Mouse (Mus musculus) limb, embryonic 11.5 days (tissue): ENCODE measurements around the gene Mpnd. TPM values are rescaled to one million over a fixed set of nuclear protein-coding genes. Genes with fewer than 3 reads are reported as not detected.

Experiments used
- ATAC-seq: fragments of 200-750 bp; cut with Nextera tagmentation; 2 replicates; pipeline ENCODE4 v1.8.0; 2017; ENCODE audit warnings: low read depth; ENCODE audit not compliant: insufficient number of reproducible peaks, low FRiP score, low TSS enrichment
- DNase-seq: peaks from one replicate; pipeline ENCODE4 v3.0.0-alpha.2; 2015; ENCODE audit warnings: low spot score
- H3K27ac ChIP-seq: fragments of 300-500 bp; sonication (generic); replicated peaks from 2 replicates; pipeline ENCODE4 v1.5.1; 2014; ENCODE audit warnings: low read depth, mild to moderate bottlenecking, low read length
- H3K27me3 ChIP-seq: fragments of 300-500 bp; sonication (generic); 2 replicates; pipeline ENCODE4 v1.6.1; 2014; ENCODE audit warnings: mild to moderate bottlenecking, low read length, mixed read lengths; ENCODE audit not compliant: control insufficient read depth, insufficient read depth
- H3K36me3 ChIP-seq: fragments of 300-500 bp; sonication (generic); 2 replicates; pipeline ENCODE4 v1.6.1; 2014; ENCODE audit warnings: mild to moderate bottlenecking, low read length, moderate library complexity, mixed read lengths; ENCODE audit not compliant: control insufficient read depth, insufficient read depth
- H3K4me1 ChIP-seq: fragments of 300-500 bp; sonication (generic); 2 replicates; pipeline ENCODE4 v1.6.1; 2014; ENCODE audit warnings: low read length, mixed read lengths; ENCODE audit not compliant: control insufficient read depth, insufficient read depth
- H3K4me2 ChIP-seq: fragments of 300-500 bp; sonication (generic); 2 replicates; pipeline ENCODE4 v1.6.1; 2014; ENCODE audit warnings: low read depth, mild to moderate bottlenecking, moderate library complexity; ENCODE audit not compliant: severe bottlenecking
- H3K4me3 ChIP-seq: fragments of 300-500 bp; sonication (generic); 2 replicates; pipeline ENCODE4 v1.5.1; 2014; ENCODE audit warnings: low read depth, low read length
- H3K9ac ChIP-seq: fragments of 300-500 bp; sonication (generic); 2 replicates; pipeline ENCODE4 v1.6.1; 2014; ENCODE audit warnings: mild to moderate bottlenecking, low read length
- H3K9me3 ChIP-seq: fragments of 300-500 bp; sonication (generic); 2 replicates; pipeline ENCODE4 v1.6.1; 2016; ENCODE audit warnings: low read length; ENCODE audit not compliant: control insufficient read depth
- WGBS: fragments of 180-500 bp; shearing (Covaris S2); extraction: QIAGEN DNeasy Blood & Tissue Kit; methylation state at CpG from one replicate; pipeline ENCODE4 v1.1.7; 2014; 5-methylcytosine and 5-hydroxymethylcytosine counted together
- polyA plus RNA-seq: library from polyadenylated mRNA; unstranded; fragments of >200 nt; fragmentation: Nextera tagmentation; extraction: Ambion mirVana; gene quantifications from 2 replicates; pipeline ENCODE4 v1.2.1, GENCODE M21; 2014

Gene Mpnd
- polyA plus RNA-seq, 1 experiment from 2014 or later, result 142 TPM

DNA sequence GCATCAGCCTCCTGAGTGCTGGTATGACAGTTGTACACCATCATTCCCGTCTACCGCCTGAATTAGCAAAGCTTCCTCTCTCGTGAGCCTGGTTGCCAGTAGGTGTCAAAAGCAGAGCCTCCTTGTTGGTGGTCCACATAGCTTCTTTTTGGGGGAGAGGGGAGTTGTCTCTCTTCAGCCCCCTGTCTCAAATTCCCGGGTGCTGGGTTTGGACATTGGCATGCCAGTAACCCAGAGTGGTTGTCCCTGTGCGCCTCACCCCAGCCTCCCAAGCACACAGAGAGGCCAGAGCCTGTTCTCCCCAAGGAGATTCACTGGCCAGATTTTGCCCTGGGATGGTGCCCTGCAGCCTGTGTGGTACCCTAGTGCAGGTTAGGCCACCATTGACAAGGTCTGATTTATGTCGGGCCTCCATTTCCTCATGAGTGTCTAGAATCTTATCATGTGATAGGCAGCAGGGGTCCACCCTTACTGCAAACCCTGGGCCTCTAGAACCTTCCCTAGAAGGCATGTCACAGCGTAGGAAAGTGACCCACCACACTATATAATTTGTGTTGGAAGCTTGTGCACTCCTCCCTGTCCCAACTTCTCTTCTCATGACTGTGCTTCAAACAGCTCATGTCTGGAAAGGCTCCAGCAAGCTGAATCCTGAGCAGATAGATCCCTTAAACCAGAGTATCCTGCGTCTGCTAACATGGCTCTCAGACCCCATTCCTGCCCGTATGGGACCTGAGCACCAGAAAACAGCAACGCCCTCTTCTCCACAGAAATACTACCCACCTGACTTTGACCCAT, 45.4 kb upstream of the Mpnd start:
- no peaks in the 10 kb centered on the region for H3K9me3 ChIP-seq
- H3K4me2 ChIP-seq, result peak overlapping the region; percentile 45
- DNase-seq (no peak), ATAC-seq (no peak)
- peaks cover 8% of the 10 kb centered on the region; the same call in 1 of the 2 replicates for H3K36me3 ChIP-seq
- H3K9ac ChIP-seq, result peak overlapping the region; percentile 13; the same call in 1 of the 2 replicates
- H3K4me3 ChIP-seq, result peak overlapping the region; percentile 37
- H3K4me1 ChIP-seq, result no peaks in the 10 kb centered on the region
- H3K27me3 ChIP-seq, result no peaks in the 10 kb centered on the region
- H3K27ac ChIP-seq, result no peak overlapping the region
- WGBS, result 81% methylated on average over 10 of the region's 10 CpGs

DNA sequence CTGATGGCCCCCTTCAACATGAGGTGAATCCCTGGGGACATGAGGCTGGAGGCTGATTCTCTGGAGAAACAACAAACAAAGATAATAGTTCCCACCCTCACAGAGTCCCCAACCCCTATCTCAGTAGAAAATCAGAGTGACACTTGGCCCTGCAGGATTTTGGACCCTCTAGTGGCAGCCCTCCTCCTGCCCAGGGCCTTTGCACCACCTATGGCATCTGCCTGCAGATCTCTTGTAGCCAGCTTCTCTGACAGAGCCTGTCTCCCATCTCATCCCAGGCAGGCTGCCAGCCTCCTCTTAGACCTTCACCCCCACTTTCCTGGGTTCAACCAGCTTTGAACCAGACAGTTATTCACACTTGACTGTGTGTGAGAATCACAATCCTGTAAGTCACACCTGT, 44.7 kb upstream of the Mpnd start:
- DNase-seq (no peak), ATAC-seq (no peak)
- Histone ChIP-seq H3K27me3 (no peaks in the 10 kb centered on the region), H3K36me3 (peaks cover 8% of the 10 kb centered on the region; the same call in 1 of the 2 replicates), H3K4me1 (no peaks in the 10 kb centered on the region), H3K27ac (no peak overlapping the region), H3K9ac (no peak overlapping the region), H3K9me3 (no peaks in the 10 kb centered on the region), H3K4me3 (no peak overlapping the region), H3K4me2 (no peak overlapping the region)

DNA sequence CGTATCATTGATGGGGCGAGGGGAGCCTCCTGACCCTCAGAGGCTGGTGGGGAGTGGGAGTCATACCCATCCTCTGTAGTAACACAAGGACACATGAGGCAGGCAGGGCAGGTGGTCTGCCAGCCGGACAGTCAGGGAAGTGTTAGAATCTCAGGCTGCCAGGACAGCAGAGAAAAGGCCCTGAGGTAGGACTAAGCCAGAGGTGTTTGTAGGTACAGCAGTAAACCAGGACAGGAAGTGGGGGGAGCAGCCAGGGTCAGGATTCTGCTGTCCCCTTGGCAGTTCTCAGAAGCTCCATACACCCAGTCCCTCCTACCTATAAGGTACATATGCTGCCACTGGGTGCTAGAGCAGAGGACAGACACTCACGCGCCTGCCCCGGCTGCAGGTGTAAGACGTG, 43.9 kb upstream of the Mpnd start:
- no peak for DNase-seq
- 94% methylated on average over 7 of the region's 7 CpGs for WGBS

DNA sequence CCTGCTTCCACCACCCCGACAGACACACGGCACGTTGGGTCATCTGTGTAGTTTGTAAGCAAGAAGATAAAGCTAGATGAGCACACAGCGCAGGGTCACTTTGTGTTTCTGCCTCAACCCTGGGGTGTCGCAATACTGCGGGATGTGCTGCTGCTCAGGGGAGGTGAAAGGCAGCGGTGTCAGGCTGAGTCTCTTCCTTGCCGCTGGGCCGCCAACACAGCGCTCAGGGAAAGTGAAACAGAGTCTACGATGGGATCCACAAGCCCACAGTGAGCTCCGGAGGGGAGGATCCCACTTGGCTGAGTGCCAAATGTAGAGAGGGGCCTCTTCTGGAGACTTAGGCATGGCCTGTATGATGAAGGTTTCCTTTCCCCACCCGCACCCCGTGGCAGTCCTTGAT, 42.3 kb upstream of the Mpnd start:
- Histone ChIP-seq H3K9ac (no peak overlapping the region), H3K9me3 (no peaks in the 10 kb centered on the region), H3K4me2 (no peak overlapping the region), H3K36me3 (peaks cover 17% of the 10 kb centered on the region), H3K4me1 (no peaks in the 10 kb centered on the region), H3K4me3 (no peak overlapping the region), H3K27ac (no peak overlapping the region), H3K27me3 (no peaks in the 10 kb centered on the region)
- no peak for DNase-seq
- no peak for ATAC-seq
- WGBS, result 92% methylated on average over 14 of the region's 14 CpGs

More for the DNA sequence above, 43.9 kb upstream of the Mpnd start:
- no peak overlapping the region for H3K27ac ChIP-seq
- no peak overlapping the region for H3K4me3 ChIP-seq
- ATAC-seq, result no peak
- no peaks in the 10 kb centered on the region for H3K9me3 ChIP-seq
- H3K4me1 ChIP-seq, result no peaks in the 10 kb centered on the region
- peaks cover 11% of the 10 kb centered on the region for H3K36me3 ChIP-seq
- no peak overlapping the region for H3K4me2 ChIP-seq
- H3K9ac ChIP-seq, result no peak overlapping the region
- no peaks in the 10 kb centered on the region for H3K27me3 ChIP-seq

DNA sequence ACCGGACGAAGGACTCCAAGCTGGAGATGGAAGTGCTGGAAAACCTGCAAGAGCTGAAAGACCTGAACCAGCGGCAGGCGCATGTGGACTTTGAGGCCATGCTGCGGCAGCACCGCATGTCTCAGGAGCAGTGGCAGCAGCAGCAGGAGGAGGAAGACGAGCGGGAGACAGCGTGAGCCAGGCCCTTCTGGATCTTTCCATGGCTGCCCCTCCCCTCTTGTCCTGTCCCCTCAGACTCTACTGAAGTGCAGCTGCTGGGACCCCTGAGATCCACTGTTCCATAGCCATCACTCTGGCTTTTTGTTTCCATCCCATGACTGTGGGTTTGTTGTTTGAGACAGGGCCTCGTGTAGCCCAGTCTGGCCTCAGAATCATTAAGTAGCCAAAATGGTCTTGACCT, 41.0 kb upstream of the Mpnd start:
- Histone ChIP-seq H3K9ac (no peak overlapping the region), H3K9me3 (no peaks in the 10 kb centered on the region), H3K4me1 (no peaks in the 10 kb centered on the region), H3K27ac (no peak overlapping the region), H3K4me2 (no peak overlapping the region), H3K36me3 (peaks cover 17% of the 10 kb centered on the region), H3K4me3 (no peak overlapping the region), H3K27me3 (no peaks in the 10 kb centered on the region)
- ATAC-seq (no peak), DNase-seq (no peak)
- 90% methylated on average over 10 of the region's 10 CpGs for WGBS

DNA sequence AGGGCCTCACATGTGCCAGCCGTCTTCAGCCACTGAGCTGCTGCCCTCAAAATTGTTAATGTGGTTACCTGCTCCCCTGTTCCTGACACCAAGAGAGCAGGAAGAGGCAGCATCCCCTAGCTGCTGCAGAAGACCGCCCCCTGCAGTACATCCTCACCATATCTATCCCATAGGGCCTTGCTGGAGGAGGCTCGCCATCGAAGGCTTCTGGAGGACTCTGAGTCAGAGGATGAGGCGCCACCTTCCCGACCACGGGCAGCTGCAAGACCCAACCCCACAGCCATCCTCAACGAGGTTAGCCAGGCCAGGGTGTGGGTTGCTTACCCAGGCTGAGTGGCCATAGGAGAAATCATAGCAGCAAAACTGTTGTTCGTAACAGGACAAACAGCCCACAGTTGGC, 40.5 kb upstream of the Mpnd start:
- peaks cover 17% of the 10 kb centered on the region for H3K36me3 ChIP-seq
- no peak for ATAC-seq

DNA sequence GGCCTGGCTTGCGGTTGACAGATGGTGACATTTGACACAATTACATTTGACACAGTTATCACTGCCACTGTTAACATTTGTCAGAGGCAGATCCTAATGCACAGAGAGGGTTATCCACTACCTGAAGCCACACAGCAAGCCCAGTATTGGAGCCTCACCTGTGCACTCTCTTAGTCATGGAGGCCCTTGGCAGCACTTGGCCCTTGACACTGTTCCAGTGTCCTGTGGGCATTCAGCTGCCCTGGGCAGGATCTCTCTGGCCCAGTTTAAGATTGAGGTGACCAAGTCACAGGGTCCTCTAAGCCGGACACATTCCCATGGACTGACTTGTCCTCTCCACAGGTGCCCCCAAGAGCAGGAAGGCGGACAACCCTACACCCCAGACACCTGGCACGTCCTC, 38.3 kb upstream of the Mpnd start:
- WGBS, result 96% methylated on average over 4 of the region's 4 CpGs
- Histone ChIP-seq H3K4me1 (no peaks in the 10 kb centered on the region), H3K27me3 (0 out of 2 replicates have a peak, but pooled peaks cover 2% of the 10 kb centered on the region), H3K9me3 (no peaks in the 10 kb centered on the region), H3K4me3 (no peak overlapping the region), H3K27ac (no peak overlapping the region), H3K36me3 (peaks cover 14% of the 10 kb centered on the region), H3K9ac (no peak overlapping the region), H3K4me2 (no peak overlapping the region)
- DNase-seq (no peak), ATAC-seq (no peak)

More for the DNA sequence above, 40.5 kb upstream of the Mpnd start:
- H3K4me2 ChIP-seq, result no peak overlapping the region
- H3K4me3 ChIP-seq, result no peak overlapping the region
- WGBS, result 83% methylated on average over 9 of the region's 9 CpGs
- no peak for DNase-seq
- no peaks in the 10 kb centered on the region for H3K4me1 ChIP-seq
- no peak overlapping the region for H3K27ac ChIP-seq
- H3K27me3 ChIP-seq, result no peaks in the 10 kb centered on the region
- no peaks in the 10 kb centered on the region for H3K9me3 ChIP-seq
- H3K9ac ChIP-seq, result no peak overlapping the region

DNA sequence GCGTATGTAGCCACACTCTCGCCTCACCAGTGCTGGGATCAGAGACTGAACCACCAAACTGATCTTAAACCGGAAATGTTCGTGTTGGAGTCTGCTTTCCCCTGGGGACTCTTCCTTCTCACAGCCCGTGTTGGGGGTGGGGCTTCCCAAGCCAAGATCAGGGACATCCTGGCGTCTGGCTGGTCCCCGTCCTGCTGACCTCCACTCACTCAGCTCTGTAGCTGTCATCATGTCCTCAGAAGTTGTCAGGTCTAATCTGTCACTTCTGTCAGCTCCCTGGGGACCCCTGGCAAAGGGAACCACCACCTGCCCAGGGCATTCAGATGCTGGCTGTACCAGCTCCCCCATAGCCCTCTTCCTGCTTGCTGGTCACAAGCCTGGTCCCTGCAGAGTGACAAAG, 37.3 kb upstream of the Mpnd start:
- Histone ChIP-seq H3K27ac (no peak overlapping the region), H3K4me1 (no peaks in the 10 kb centered on the region), H3K9me3 (no peaks in the 10 kb centered on the region), H3K36me3 (peaks cover 17% of the 10 kb centered on the region), H3K4me2 (no peak overlapping the region), H3K27me3 (0 out of 2 replicates have a peak, but pooled peaks cover 2% of the 10 kb centered on the region), H3K9ac (no peak overlapping the region), H3K4me3 (no peak overlapping the region)
- WGBS, result 67% methylated on average over 7 of the region's 7 CpGs
- DNase-seq, result no peak
- ATAC-seq, result no peak
